Mouse (Mus musculus): ENCODE measurements around the gene Golga7b.
A peak's percentile ranks its signal among the peaks of the same experiment; 100 is the strongest.

The Golga7b gene

DNA sequence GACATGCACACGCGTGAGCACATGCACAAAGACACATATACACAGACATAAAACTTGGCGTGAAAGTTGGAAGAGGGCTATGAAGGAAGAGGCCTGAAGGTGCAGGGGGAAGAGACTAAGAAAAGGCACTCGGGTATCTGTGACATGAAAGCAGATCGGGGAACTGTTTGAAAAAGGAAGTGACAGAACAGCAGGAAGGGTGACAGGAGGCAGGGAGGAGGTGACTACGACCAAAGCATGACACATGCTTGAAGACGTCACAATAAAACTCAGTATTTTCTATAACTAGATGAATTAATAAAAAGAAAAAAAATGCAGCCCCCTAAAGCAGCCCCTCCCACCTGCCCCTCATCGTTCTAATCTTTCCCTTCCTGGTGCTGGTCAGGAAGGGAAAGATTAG lies 58.4 kb downstream of the Golga7b start:
- DNase-seq: no peak

DNA sequence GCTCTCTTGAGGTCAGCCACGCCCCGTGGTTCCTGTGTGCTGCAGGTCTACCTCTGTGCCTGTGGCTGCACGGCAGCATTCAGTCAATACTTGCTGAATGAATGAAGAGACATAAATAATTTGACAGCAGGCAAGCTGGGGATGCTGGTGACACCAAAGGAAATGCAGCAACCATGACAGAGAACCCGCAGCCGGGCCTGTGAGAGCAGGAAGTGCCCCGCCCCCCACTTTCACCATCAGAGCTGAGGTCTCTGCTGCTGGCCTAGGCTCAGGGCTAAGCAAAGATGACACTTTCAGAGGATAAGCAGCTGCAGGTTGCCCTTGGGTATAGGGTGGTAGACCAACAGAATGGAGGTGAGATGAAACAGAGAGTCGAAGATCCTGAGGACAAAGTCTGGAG lies 58.8 kb downstream of the Golga7b start:
- peak; percentile 67 for DNase-seq

DNA sequence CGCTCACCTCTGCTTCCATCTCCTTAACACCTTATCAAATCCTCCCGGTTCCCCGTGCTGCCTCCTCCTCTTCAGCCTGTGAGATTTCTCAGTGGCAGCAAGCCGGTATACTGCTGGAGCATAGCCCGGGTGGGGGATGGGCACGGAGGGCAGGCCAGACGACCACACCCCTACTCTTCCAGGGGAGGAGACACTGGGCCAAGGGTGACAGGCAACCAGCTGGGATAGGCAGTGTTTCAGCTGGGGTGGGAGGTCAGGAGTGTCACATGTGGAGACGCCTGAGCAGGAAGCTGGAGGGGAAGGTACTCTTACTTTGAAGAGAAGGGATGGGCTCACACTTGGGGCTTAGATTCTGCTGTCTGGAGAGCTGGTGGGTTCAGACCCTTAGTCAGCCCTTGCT lies 59.6 kb downstream of the Golga7b start:
- DNase-seq: no peak

DNA sequence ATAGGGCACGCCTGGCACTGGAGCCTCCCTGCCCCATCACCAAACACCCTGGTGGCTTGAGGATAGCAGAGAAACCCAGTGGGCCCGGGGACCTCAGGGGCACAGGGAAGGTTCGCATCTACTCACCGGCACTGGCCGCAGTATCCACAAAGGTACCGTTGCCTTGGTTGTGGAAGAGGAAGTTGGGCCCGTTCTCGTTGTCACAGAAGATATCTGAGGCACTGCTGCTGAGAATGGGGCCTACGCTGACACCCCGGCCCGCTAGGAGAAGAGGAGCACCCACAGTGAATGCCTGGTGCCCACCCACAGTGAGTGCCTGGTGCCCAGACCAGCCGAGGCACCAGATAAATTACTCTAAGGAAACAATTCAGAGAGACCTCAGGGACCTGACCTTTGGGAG lies 61.6 kb downstream of the Golga7b start:
- DNase-seq: no peak

DNA sequence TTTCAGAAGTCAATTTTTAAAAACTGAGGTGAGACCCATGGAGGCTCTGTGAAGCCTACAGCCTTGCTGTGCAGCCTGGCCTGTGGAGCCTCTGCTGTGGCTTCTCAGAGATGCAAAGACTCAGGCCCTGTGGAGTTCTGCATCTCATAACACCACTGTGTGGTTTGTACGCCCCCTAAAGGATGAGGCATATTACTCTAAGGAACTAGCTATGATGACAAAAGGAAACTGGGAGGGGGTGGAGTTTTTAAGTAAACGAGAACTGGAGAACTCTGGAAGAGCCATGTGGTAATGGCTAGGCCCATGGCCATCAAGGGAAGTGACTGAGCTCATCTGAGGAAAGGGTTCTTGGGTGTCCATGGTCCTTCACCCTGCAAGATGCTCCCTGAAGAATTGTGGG lies 64.0 kb downstream of the Golga7b start:
- DNase-seq: no peak

DNA sequence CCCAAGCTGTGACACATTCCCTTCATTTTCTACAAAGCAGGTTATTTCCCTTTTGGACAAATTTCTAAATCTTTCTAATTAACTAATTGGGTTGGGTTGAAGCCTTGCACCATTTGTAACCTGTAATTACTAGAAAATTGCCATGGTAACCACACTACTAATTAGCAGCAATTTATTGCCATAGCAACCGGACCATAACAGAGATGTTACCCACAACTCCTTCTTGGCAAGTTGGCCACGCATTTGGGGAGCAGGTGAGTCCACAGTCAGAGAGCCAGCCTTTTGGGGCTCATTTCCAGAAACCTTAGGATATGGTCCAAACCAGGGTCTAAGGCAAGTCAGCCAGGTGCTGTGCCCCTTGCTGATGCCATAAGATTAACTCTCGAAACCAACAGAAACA lies 64.8 kb downstream of the Golga7b start:
- no peak for DNase-seq

DNA sequence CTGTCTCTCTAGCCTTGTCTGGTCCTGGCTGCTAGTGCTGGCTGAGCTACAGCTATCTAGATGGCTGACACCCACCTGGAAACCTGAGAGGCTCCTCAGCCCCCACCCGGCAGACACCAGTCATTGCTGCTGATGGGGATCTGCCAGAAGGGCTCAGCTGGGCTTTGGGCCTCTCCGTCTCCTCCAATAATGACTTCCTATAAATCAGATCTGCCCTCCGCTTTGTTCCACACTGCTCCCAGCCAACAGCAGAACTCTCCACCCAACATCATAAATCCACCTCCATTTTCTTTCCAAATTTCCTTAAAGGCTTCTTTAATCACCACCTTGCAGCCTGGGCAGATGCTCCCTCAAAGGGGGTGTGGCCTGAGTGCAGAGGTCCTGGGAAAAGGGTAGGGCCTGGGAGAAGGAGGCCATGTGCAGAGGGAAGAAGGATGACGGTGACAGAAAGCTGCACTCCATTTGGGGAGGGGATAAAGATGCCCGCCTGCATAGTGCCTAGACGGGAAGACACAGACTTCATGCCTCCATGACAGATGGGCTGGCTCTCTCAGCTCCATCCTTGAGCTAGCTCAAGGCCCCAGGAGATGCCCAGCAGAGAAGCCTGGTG lies 67.8 kb downstream of the Golga7b start:
- no peak for DNase-seq

DNA sequence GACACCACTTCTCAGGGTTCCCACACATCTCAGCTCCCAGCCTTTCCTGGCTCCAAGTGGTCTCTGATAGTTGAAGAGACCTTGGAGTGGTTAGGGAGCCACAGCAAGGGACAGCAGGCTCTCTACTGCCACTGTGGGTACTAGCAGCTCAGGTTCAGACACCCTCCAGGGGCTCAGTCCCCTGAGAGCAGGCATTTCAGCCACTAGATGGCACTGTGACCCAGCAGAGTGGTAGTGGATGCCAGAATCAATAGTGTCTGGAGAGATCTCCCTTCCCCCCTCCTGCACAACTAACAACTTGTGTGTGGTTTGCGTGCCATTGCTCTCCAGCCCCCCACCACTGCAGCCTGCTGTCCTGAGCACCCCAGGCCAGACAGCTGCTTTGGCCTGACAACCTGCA lies 68.5 kb downstream of the Golga7b start:
- DNase-seq: peak; percentile 67

DNA sequence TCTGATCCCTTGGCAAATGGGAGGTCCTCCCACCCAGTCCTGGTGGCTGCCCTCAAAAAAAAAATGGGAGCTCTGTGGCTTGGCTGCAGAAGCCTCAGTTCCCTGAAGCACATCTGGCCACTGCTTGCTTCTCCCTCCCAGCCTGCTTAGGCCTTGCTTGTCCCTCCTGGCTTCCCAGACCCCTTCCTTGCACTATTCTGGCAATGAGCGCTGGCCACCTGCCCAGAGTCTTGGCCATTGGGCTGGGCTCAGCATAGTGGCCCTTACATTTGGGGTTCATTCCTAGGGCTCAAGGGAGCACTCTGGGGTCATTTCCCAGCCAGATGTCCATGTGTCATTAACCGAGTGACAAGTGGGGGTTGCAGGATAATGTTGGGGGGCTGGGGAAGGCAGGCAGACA lies 69.2 kb downstream of the Golga7b start:
- DNase-seq: no peak

DNA sequence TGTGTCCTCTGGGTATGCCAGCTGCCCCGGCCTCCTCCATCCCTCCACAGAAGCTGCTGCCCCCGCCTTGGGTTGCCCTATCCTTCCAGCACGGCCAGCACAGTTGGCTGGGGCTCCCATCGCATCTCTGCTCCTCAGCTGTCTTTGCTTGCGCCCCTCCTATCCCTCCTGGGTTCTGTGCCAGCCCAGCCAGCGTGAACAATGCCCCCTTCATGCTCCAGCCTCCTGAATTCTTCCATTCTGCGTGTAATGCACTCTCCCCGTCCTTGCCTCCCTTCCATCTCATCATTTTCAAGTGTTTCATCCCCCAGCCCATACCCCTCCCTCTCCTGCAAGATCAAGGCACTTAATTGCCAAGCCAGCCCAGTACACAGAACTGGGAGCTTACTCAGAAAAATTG lies 69.6 kb downstream of the Golga7b start:
- DNase-seq: no peak

DNA sequence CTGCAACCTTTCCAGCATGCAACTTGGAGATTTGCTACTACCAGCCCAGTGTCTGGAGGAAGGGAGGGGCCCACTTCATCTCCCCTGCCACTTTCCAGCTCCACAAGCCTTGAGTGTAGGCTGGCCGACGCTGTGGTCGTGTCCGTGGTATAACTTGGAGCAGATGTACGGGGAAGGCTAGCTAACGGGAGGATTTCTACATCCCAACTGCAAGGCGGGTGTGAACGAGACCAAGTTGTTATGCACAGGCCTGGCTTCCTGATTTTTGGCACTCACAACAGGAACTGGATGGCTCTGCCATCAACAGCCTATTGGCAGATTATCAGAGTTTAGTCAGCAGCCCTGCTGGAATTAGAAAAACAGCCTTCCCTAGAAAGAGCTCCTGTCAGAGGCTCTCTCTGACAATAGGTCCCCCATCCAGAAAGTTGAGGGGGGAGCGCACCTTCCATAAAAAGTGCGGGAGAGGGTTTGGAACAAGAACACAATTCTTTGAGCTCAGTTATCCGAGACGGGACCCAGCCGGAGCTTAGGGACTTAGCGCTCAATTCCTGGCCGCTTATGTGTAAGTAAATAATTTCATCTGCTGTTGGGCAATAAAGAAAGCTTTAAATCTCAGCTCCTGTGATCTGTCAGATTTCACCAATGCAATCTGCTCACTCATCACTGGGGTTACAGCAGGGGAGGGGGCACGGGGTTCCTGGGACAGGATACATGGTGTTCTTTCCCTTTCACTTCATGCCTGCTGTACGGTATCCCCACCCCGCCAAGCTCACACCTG lies 70.5 kb downstream of the Golga7b start:
- no peak for DNase-seq
